Mouse (Mus musculus) cerebellum, adult (tissue): ENCODE data around the gene Apaf1.

Experiments
- ATAC-seq: cut with Nextera tagmentation; 2 replicates; pipeline ENCODE4 v1.9.2; 2017; ENCODE audit warnings: mild to moderate bottlenecking, moderate library complexity, mixed read lengths; ENCODE audit not compliant: insufficient number of reproducible peaks, low FRiP score, low TSS enrichment

Apaf1 gene

DNA sequence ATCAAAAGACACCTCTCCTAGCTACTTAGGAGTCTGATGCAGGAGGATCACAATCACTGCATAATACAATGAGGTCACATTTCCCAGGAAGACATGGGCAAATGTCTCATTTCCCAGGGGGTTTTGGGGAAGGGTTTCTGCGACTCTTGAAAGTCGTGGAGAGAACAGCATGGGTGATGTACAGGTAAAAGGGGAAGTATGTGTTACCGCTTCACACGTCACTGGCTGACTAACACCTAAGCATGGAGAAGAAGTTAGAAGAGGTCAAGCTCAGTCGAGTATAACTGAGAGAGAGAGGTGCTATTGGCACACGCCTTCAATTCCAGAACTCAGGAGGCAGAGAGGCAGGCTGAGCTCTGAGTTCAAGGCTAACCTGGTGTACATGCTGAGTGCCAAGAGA lies 92.2 kb downstream of the Apaf1 start:
- ATAC-seq, result no peak

GRCm38 (mm10) chr10:90983046-90983445 lies 99.5 kb downstream of the Apaf1 start:
- ATAC-seq, result 0 out of 2 replicates have a peak, but pooled peaks have one; percentile 10

DNA sequence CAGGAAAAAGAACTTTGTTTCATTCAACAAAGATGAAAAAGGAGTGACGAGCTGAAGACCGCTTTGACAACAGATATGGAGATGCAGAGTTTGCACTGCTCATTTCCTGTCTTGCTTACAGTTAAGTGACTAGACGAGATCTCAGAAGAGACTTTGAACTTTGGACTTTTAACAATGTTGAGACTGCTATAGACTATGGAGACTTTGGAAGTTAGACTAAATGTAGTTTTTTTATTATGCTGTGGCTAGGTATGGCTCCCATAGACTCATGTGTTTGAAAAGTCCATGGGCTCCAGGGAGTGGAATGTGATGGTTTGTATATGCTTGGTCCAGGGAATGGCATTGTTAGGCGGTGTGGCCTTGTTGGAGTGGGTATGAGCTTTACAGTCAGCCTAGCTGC lies 100.8 kb downstream of the Apaf1 start:
- ATAC-seq, result no peak

DNA sequence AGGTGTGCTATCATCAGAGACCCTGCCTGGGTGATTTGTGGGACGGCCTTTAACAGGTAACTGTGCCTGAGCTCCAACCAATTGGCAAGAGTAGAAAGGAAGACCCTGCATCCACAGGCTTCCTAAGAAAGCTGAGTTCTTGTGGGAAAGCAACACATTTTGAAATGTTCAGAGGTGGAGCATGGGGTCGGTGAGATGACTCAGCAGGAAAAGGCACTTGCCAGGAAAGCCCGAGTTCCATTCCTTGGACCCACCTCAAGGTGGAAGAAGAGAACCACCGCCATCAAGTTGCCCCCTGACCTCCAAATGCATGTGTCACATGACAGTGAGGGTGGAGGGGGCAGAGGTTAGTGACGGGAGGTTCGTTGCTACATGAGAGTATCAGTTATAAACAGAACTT lies 108.1 kb downstream of the Apaf1 start:
- no peak for ATAC-seq

DNA sequence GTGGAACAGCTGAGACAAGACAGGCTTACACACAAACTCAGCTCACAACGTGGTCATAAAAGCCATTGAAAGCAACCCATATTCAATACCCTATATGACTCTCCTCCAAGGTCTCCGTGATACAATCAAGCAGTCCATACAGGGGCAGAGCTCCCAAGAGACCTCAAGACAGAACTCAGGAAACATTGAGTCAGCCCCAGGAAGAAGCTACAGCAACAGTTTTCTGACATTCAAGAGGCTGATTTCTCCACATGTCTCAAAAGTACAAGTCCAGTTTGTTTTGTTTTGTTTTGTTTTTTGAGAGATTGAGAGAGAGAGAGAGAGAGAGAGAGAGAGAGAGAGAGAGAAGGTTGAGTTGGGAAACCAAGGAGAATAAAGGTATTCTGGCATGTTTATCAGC lies 108.5 kb downstream of the Apaf1 start:
- no peak for ATAC-seq

GRCm38 (mm10) chr10:90970560-90970959 lies 112.0 kb downstream of the Apaf1 start:
- no peak for ATAC-seq

GRCm38 (mm10) chr10:90969355-90970174 lies 113.0 kb downstream of the Apaf1 start:
- ATAC-seq, result no peak

DNA sequence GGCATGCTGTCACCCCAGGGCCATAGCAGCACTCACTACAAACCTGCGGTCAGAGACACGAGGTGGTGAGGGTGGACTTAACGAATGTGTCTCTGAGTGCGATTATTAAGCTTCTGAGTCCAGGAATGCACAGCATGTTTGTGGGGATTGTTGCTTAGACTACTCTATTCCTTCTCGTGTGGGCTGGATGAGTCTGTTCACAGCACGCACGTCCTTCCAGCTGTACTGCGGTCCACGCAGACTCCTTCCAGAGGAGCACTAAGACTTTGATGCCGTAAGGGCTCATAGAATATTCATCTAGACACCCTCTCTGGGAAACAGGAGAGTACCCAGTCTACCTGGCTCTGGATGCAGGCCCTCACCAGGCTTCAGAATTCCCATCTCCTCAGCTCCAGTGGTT lies 114.3 kb downstream of the Apaf1 start:
- no peak for ATAC-seq

DNA sequence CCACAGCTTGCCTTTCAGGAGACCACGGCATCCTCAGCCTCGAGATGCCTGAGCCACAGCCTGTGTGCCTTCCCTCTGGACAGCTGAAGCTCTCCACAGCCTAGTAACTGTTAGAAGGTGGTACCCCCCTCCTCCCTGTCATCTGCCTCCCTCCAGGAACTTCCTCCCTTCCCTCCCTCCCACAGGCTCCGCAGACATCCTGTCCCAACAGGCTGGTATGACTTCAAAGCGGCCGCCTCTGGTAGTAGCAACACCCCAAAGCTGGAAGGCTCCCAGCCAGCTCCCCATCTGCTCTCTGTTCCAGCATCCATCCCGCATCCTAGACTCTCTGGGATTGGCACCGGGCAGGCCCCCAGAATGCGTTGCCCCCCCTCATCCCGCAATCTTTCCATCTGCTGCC lies 115.7 kb downstream of the Apaf1 start:
- peak; percentile 71 for ATAC-seq

DNA sequence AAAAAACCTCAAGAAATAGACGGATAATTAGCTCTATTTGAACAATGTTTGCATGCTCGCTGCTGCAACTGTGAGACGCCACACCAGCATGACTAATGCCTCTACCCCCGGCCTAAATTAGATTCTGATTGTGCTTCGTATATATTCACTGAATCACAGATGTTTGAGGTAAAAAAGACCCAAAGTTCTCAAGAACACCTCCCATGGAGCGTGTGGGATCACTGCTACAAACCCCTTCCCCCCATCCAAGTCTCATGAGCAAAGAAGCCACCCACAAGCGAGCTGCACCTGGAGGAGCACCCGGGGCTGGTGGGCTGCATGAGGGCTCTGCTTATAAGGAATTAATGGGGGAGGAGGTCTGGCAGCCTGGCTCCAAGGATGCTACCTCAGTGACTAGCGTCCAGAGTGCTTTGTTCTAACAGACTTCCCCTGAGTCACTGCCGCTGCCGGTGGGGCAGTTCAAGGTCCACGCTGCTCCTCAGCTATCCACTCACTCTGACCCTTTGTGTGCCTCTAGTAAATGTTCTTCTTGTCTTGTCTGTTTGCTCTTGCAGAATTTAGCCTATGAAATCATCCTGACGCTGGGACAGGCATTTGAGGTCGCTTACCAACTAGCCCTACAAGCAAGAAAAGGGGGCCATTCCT lies 116.8 kb downstream of the Apaf1 start:
- no peak for ATAC-seq

- no peak for ATAC-seq
These were observed 118.1 kb downstream of the Apaf1 start for GRCm38 (mm10) chr10:90964511-90964910.

GRCm38 (mm10) chr10:90960374-90960773 lies 122.2 kb downstream of the Apaf1 start:
- no peak; the same call in 1 of the 2 replicates for ATAC-seq

- no peak for ATAC-seq
These were observed 128.7 kb downstream of the Apaf1 start for GRCm38 (mm10) chr10:90953821-90954220.

GRCm38 (mm10) chr10:90953103-90953709 lies 129.4 kb downstream of the Apaf1 start:
- no peak for ATAC-seq

- no peak for ATAC-seq
These were observed 134.8 kb downstream of the Apaf1 start for GRCm38 (mm10) chr10:90947608-90948373.

DNA sequence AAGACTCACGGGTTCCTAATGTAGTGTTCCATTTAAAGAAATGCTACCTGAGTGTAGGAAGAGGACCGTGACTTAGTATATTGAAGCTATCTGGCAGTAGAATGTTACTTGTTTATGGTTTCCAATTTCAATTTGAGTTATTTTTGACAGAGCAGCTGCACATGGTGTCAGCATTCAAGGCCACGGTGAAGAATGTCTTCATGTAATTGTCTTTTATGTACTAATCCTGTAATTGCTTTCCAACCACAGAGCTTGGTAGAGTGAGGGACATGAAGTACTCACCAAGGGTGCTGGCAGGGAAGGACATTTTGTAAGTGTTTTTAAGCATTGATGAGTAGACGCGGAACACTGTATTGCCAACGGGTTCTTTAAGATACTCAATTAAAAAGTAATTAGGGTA lies 135.5 kb downstream of the Apaf1 start:
- no peak for ATAC-seq

- ATAC-seq, result peak; percentile 42; the same call in 1 of the 2 replicates
These were observed 140.4 kb downstream of the Apaf1 start for GRCm38 (mm10) chr10:90942001-90942700.

GRCm38 (mm10) chr10:90940521-90941520 lies 141.7 kb downstream of the Apaf1 start:
- ATAC-seq, result no peak
